Mouse (Mus musculus) myocyte (in vitro differentiated cells): ENCODE data around the gene Tvp23b.

Source experiments
- E2F4 ChIP-seq: IDR thresholded peaks from one replicate; pipeline ENCODE4 v1.6.1; 2011; ENCODE audit warnings: mild to moderate bottlenecking, control low read depth, moderate library complexity; ENCODE audit not compliant: insufficient read depth
- MAX ChIP-seq: IDR thresholded peaks from one replicate; pipeline ENCODE4 v1.6.1; 2011; ENCODE audit warnings: low read depth, mild to moderate bottlenecking, control low read depth
- MYOD1 ChIP-seq, 3 experiments: IDR thresholded peaks; one replicate each; pipeline ENCODE4 v1.6.1; 2011; ENCODE audit warnings: control low read depth in 2 of 3, low read depth in 2 of 3, mild to moderate bottlenecking in 2 of 3, moderate library complexity in 1 of 3; ENCODE audit not compliant: insufficient read length in 2 of 3, control insufficient read depth in 1 of 3
- POLR2A ChIP-seq: IDR thresholded peaks from one replicate; pipeline ENCODE4 v1.6.1; 2011; ENCODE audit warnings: low read depth, mild to moderate bottlenecking, control low read depth, moderate library complexity; ENCODE audit not compliant: insufficient read length
- POLR2AphosphoS2 ChIP-seq: IDR thresholded peaks from one replicate; pipeline ENCODE4 v1.6.1; 2011; ENCODE audit warnings: low read depth, control low read depth; ENCODE audit not compliant: insufficient read length
- REST ChIP-seq: IDR thresholded peaks from one replicate; pipeline ENCODE4 v1.6.1; 2011; ENCODE audit warnings: mild to moderate bottlenecking, control low read depth, moderate library complexity; ENCODE audit not compliant: insufficient read depth, insufficient read length
- SRF ChIP-seq: IDR thresholded peaks from one replicate; pipeline ENCODE4 v1.6.1; 2011; ENCODE audit warnings: low read depth; ENCODE audit not compliant: control insufficient read depth, insufficient read length
- USF1 ChIP-seq: IDR thresholded peaks from one replicate; pipeline ENCODE4 v1.6.1; 2011; ENCODE audit warnings: low read depth, mild to moderate bottlenecking, control low read depth, moderate library complexity

GRCm38 (mm10) chr11:62930574-62930973 lies 51.3 kb downstream of the Tvp23b start:
- TF ChIP-seq POLR2A: no peak
- no peak for TF ChIP-seq E2F4
- no peak for TF ChIP-seq USF1
- no peak for TF ChIP-seq SRF
- no peak for TF ChIP-seq MYOD1 (IDR thresholded peaks at IDR 0.05; ENCODE audit: control insufficient read depth in 1 of 3, insufficient read length in 2 of 3, low read depth in 2 of 3)
- no peak for TF ChIP-seq REST
- TF ChIP-seq POLR2AphosphoS2: no peak
- no peak for TF ChIP-seq MAX
